8 mouse cellular contexts compared by ENCODE assay signal in the genomic region with DNA sequence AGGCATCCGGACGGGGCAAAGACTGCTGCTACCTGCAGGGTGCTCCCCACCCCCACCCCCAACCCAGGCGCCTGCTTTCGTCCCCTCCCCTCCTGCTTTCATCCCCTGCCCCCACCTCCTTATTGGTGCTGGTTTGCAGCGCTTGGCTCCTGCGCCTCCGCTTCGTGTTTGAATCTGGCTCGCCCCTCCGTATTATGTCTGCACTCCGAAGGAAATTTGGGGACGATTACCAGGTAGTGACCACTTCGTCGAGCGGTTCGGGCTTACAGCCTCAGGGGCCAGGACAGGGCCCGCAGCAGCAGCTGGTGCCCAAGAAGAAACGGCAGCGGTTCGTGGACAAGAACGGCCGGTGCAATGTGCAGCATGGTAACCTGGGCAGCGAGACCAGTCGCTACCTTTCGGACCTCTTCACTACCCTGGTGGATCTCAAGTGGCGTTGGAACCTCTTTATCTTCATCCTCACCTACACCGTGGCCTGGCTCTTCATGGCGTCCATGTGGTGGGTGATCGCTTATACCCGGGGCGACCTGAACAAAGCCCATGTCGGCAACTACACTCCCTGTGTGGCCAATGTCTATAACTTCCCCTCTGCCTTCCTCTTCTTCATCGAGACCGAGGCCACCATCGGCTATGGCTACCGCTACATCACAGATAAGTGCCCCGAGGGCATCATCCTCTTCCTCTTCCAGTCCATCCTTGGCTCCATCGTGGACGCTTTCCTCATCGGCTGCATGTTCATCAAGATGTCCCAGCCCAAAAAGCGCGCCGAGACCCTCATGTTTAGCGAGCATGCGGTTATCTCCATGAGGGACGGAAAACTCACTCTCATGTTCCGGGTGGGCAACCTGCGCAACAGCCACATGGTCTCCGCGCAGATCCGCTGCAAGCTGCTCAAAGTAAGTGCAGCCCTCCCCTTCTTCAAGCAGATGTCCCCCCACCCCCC. TPM values are rescaled to one million over a fixed set of nuclear protein-coding genes. Genes with fewer than 3 reads are reported as not detected.
DNase-seq lines count a peak whose midpoint lies in the region; ATAC-seq and TF ChIP-seq lines count a peak whose summit lies in the region.

No protein-coding gene starts in this region.

- no peaks in the 10 kb centered on the region for H3K27me3 ChIP-seq in midbrain, embryonic 15.5 days (replicated peaks)

- peak overlapping the region; percentile 58 for H3K4me3 ChIP-seq in midbrain, embryonic 15.5 days

- no peak for TF ChIP-seq POLR2A in brain, embryonic 14.5 days (IDR thresholded peaks at IDR 0.05; ENCODE audit: borderline replicate concordance, extremely low read depth, insufficient read depth, insufficient read length, poor library complexity, severe bottlenecking)

- under 1% methylated on average over 51 of the region's 51 CpGs for WGBS in midbrain, embryonic 15.5 days

- peak; percentile 63 for DNase-seq in brain, embryonic 14.5 days (ENCODE audit: low read depth)
- peak; percentile 61 for DNase-seq in cerebellum, adult 9-11 months
- DNase-seq in frontal cortex, postnatal 10 days (ENCODE audit: low spot score in 2 of 2), result peak; percentile 8 to 27
- peak; percentile 30 to 36 for DNase-seq in layer of hippocampus, postnatal 36 days
- no peak for DNase-seq in spleen, adult 12 weeks (ENCODE audit: low spot score)
- no peak for DNase-seq in adrenal gland, postnatal 36 days
- no peak for DNase-seq in gastrocnemius, postnatal 10 days

- no peaks in the 10 kb centered on the region for H3K36me3 ChIP-seq in midbrain, embryonic 15.5 days (replicated peaks)

- ATAC-seq in midbrain, embryonic 15.5 days (replicated peaks), result peak; percentile 63

- 0 out of 2 replicates have a peak overlapping the region, but pooled peaks have one; percentile 19 for H3K27ac ChIP-seq in midbrain, embryonic 15.5 days

- peak overlapping the region; percentile 82 for H3K4me2 ChIP-seq in midbrain, embryonic 15.5 days

- H3K9me3 ChIP-seq in midbrain, embryonic 15.5 days, result no peaks in the 10 kb centered on the region

- H3K4me1 ChIP-seq in midbrain, embryonic 15.5 days, result peaks cover 21% of the 10 kb centered on the region

- no peak for TF ChIP-seq CTCF in brain, embryonic 14.5 days (IDR thresholded peaks at IDR 0.05; ENCODE audit: borderline replicate concordance, extremely low read depth, insufficient read depth, insufficient read length)

- H3K9ac ChIP-seq in midbrain, embryonic 15.5 days, result peak overlapping the region; percentile 67

RNA-seq across cellular contexts. Expression of a gene that starts 1.5 kb away (rescaled TPM):
- polyA plus RNA-seq in brain, embryonic 14.5 days (2012; rRNA removed), result 5.2 and 8.6 TPM in 2 replicates
- 100 to 1,000 TPM; 113 to 114 TPM for total RNA-seq in layer of hippocampus, postnatal 36 days (2021)
- polyA plus RNA-seq in midbrain, embryonic 15.5 days (2015; fragmentation: Nextera tagmentation; extraction: Ambion mirVana), result 4.7 and 5.2 TPM in 2 replicates
- under 1 TPM; 0.53 to 0.60 TPM for total RNA-seq in adrenal gland, postnatal 36 days (2021)
- total RNA-seq in gastrocnemius, postnatal 10 days (2021), result 1 to 10 TPM; 1.0 to 1.4 TPM

Comparison
In these comparisons a context has a peak if more than half of its experiments do, and no peak if none do; other contexts are left out.
1. DNase-seq: peak in brain, embryonic 14.5 days (single experiment), cerebellum, adult 9-11 months (single experiment), frontal cortex, postnatal 10 days (2 of 2) and layer of hippocampus, postnatal 36 days (2 of 2); none in spleen, adult 12 weeks (single experiment), adrenal gland, postnatal 36 days (0 of 2) and gastrocnemius, postnatal 10 days (single experiment).
2. RNA of a gene that starts 1.5 kb away (total RNA-seq): 113 to 114 TPM in layer of hippocampus, postnatal 36 days; 1.0 to 1.4 TPM in gastrocnemius, postnatal 10 days and 0.53 to 0.60 TPM in adrenal gland, postnatal 36 days; every median in the first group is over 10 times any median in the second.